Mouse (Mus musculus) erythroblast, adult 5-6 weeks (primary cell): Measurements from ENCODE around the gene Fxyd1. TPM values are rescaled to one million over a fixed set of nuclear protein-coding genes. Genes with fewer than 3 reads are reported as not detected.

Experiments
- ATAC-seq: replicated peaks from 2 replicates; pipeline ENCODE4 v1.8.0; 2016; ENCODE audit warnings: moderate number of reproducible peaks, mild to moderate bottlenecking, moderate TSS enrichment, inconsistent platforms; ENCODE audit not compliant: poor library complexity, low FRiP score, severe bottlenecking
- total RNA-seq, 2 experiments: library from RNA; stranded (forward) in 1 of 2; stranded (reverse) in 1 of 2; fragments of 150-400 nt in 1 of 2; fragments of 200-764, 138-1000 nt in 1 of 2; gene quantifications; 2 replicates each; pipeline versions ENCODE4 v1.2.3 to v1.2.4; 2015 to 2017; ENCODE audit warnings: low replicate concordance in 2 of 2

Fxyd1 gene
- total RNA-seq (2015; ENCODE audit: low replicate concordance) (not detected in 2 replicates), total RNA-seq (2017; ENCODE audit: low replicate concordance) (not detected in 2 replicates)

- ATAC-seq: no peak
Measured at GRCm38 (mm10) chr7:31057071-31057470, at the start of gene Fxyd1. TSS of gene Fxyd1 (minus strand) at chr7:31057199.

- no peak for ATAC-seq
Measured at GRCm38 (mm10) chr7:31106166-31106565, 49.2 kb upstream of the Fxyd1 start.

GRCm38 (mm10) chr7:31105061-31105768, 48.2 kb upstream of the Fxyd1 start:
- ATAC-seq: no peak

GRCm38 (mm10) chr7:31100786-31101185, 43.8 kb upstream of the Fxyd1 start:
- no peak for ATAC-seq

- no peak for ATAC-seq
Measured at GRCm38 (mm10) chr7:31099612-31099982, 42.6 kb upstream of the Fxyd1 start.

GRCm38 (mm10) chr7:31098697-31099611, 42.0 kb upstream of the Fxyd1 start:
- ATAC-seq: no peak

DNA sequence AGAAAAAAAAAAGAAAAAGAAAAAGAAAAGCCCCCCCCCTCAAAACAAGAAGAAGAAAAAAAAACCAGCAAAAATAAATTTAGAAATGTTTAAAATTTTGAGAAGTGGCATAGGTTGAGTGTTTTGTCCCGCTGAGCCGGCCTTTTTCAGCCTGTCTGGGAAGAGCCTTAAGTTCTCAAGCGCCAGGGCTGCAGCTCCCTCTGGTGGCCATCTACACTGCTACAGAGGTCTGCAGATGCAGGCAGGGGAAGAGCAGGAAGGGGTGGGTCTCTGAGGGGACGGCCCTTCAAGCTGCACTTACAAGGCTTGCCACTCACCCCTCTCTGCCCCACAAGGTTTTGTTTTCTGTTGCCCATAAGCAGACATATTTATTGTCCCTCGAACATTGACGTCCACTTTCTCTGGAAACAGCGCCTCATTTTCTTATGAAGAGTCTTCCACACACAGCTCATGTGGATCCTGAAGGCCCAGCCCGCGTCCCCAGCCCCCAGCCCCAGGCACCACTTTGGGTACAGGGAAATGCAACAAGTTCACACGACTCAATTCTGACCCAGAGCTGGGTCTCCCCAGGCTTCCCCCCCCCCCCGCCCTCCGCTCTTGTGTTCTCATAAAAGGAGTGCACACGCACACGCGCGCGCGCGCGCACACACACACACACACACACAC, 40.7 kb upstream of the Fxyd1 start:
- ATAC-seq: no peak; the same call in 1 of the 2 replicates

DNA sequence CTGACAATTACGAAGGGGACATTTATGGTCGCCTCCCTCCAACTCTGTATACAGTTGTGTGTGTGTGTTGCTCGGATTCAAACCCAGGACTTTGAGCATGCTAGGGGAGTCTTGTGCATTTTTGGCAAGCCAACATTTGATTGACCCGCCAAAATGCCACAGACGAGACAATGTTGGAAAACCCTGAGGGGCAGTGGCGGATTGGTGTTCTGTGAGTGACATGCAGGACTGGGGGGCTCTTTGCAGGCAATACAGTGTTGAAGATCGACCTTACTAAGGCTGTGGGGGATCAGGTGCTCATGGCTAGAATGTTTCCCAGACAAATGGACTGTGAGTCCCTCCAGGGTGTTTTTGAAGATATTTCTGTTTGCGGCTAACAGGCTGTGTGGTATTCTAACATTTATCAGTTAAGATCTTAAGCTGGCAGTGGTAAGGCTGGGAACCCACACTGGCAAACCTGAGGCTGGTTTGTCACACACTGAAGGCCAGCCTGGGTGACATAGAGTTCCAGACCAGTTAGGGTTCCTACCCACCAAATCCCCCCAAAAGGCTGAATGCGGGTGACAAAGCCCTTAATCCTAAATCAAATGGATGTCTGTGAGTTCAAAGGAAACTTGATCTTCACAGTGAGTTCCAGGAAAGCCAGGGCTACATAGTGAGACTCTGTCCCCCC, 40.0 kb upstream of the Fxyd1 start:
- ATAC-seq: no peak

GRCm38 (mm10) chr7:31094774-31095501, 37.9 kb upstream of the Fxyd1 start:
- ATAC-seq: no peak

DNA sequence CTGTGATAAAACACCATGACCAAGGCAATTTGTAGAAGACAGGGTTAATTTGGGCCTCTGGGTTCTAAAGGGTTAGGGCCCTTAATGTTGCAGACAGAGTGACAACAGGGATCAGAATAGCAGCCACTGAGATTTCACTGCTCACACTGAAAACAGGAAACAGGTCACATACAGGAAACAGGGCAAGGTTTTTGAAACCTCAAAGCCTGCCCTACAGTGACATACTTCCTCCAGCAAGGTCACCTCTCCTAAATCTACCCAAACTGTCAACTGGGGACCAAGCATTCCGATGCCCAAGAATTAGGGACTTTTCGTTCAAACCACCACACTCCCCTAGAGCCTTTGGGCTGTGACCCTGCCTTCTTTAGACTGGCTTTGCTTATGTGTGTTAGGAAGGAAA, 32.7 kb upstream of the Fxyd1 start:
- no peak for ATAC-seq

DNA sequence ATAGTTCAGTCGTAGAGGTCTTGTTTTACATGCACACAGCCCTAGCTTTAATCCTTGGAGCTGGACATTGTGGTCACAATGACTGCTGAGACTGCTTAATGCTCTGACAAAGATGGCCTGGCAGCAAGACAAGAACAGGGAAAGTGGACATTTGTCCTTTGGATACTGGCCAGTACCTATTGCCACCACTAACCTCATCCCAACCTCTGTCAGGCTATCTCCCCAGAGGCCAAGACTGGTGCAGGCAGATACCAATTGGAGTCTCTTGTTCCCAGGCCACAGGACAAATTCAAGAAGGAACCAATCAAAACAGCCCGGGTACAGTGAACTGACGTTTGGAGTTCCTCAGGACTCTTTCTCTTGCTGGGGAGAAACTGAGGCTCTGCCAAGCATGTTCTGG, 31.2 kb upstream of the Fxyd1 start:
- ATAC-seq: no peak

GRCm38 (mm10) chr7:31087262-31087661, 30.3 kb upstream of the Fxyd1 start:
- ATAC-seq: no peak

DNA sequence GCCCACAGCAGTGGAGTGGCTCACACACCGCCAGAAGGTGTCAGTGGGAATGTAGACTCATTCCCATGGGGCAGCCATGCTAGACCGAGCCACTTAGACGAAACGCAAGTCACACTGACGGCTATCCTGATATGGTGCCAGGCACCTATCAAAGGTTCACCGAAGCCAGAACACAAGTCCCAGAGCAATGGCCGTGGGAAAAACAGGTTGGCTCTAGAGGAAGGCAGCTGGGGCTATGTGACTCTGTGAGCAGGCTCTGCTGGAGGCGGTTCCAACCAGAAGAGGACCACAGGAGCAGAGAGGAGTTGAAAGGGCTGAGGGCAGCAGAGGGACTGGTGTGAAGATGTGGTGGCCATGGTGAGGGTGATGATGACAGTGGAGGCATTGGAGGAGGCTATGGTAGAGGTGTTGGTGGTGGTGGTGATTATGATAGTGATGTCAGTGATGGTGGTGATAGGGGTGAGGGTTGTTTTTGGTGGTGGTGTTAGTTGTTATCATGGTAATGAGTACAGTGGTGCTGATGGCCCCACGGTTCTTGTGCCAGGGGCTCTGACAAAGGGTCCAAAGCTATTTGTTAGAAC, 29.3 kb upstream of the Fxyd1 start:
- no peak for ATAC-seq

DNA sequence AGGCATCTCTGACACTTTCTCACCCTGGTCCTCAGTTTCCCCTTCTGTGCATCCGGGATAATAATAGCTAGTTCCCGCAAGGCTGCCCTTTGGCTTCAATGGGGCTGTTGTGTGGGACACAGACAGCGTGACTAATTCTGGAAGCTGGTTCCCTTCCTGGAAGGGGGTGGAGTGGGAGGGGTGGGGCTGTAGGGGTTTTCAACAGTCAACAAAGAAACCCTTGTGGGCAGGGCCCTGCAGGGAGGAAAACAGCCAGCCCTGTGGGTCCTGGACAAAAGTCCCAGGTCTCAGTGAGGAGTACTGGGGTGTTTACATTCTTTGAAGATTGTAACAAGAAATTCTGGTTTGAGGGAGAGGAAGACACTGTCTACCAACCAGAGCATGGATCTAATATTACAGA, 28.2 kb upstream of the Fxyd1 start:
- ATAC-seq: no peak

DNA sequence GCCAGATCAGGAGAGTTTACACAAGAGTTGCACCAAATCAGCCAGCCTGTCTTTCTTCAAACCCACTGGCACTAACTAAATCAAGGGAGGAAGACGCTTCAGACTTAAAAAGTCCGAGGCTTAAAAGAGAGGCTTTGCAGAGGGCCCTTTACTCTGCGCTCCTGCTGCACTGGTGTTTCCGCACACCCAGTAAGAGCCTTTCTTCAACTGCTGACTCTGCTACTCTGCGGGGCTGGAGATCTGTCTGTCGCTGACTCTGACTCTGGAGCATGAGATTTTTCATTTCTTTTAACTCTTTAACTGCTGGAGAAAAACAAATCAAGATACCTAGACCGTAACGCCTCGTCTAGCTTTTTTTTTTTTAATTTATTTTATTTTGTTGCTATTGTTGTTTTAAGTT, 27.1 kb upstream of the Fxyd1 start:
- no peak for ATAC-seq

DNA sequence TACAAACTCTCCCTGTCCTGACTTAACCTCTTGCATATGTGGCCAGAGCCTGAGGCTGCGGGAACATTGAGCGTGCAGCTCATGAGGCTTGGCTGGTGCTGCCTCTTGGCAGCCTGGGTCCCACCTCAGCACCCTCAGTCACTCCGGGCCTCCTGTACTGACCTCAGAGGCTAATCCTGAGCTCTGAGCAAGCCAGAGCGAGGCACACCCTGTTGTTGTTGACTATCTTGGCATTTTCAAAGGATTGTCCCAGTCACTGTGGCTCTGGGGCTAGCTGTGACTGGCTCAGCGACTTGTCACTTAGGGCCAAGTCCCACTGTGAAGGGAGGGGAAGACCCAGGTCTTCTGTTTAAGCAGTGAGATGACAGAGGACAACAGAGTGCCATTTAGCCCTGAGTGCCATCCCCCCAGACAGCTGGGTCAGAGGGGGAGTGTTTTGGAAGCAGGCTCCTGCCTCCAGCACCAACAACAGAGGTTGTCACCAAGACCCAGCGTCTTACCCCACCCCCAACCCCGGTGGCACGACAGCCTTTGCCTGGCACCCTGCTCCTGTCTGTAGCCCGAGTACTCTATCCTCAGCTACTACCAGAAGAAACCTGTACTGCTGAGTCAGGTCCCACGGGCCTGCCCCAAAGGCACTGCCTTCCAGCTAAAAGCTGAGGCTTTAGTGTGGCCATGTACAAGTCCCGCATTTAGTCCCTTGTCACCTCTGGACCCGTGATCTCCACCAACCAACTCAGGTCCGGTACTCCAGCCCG, 26.0 kb upstream of the Fxyd1 start:
- no peak for ATAC-seq

DNA sequence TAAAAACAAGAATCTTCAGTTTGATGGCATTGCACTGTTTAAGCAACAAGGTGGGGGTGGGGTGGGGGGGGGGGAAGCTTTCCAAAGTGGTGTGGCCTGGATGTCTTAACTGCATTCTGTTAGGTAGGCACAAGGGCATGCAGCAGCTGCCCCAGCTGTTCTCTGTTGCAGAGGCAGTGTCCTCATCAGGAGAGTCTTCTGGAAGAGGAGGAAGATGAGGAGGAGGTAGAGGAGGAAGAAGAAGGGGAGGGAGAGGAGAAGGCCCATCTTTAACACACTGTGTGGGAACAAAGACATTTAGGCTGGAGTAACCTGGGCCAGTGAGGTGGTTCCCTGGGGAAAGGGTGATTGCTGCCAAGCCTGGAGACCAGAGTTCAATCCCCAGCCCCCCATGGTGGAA, 25.1 kb upstream of the Fxyd1 start:
- no peak for ATAC-seq

- no peak for ATAC-seq
Measured at GRCm38 (mm10) chr7:31081106-31081505, 24.1 kb upstream of the Fxyd1 start.
